Mouse (Mus musculus) layer of hippocampus, adult 9-10 months (tissue): ENCODE measurements around the gene Far1.
A peak's percentile ranks its signal among the peaks of the same experiment; 100 is the strongest.

ENCODE experiments used
- DNase-seq: peaks from one replicate; pipeline ENCODE4 v3.0.0; 2022; ENCODE audit warnings: low spot score

Far1 gene

GRCm38 (mm10) chr7:113572741-113573140 is 59.1 kb downstream of the Far1 start:
- no peak for DNase-seq

GRCm38 (mm10) chr7:113582111-113582510 is 68.5 kb downstream of the Far1 start:
- DNase-seq: no peak

GRCm38 (mm10) chr7:113589211-113589610 is 75.6 kb downstream of the Far1 start:
- DNase-seq: no peak

- no peak for DNase-seq
These were observed 76.7 kb downstream of the Far1 start for GRCm38 (mm10) chr7:113590330-113590729.

DNA sequence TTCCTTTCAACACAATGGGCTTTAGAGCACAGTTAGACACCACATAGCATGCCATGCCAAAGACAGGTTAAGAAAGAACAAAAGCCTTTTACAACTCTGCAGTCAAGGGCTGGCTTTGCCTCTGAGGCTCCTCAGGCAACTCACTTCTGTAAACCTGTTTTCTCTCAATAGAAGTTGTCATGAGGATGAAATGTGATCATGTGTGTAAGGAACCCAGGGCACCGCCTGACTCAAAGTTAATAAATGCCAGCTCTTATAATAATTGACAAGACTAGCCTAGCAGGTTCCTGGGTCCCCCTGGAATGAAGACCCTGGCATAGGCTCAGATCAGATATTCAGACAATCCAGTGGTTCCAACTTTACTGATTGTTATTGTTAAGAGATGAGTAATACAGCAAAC is 77.5 kb downstream of the Far1 start:
- no peak for DNase-seq

- DNase-seq: no peak
These were observed 78.1 kb downstream of the Far1 start for GRCm38 (mm10) chr7:113591557-113592354.

DNA sequence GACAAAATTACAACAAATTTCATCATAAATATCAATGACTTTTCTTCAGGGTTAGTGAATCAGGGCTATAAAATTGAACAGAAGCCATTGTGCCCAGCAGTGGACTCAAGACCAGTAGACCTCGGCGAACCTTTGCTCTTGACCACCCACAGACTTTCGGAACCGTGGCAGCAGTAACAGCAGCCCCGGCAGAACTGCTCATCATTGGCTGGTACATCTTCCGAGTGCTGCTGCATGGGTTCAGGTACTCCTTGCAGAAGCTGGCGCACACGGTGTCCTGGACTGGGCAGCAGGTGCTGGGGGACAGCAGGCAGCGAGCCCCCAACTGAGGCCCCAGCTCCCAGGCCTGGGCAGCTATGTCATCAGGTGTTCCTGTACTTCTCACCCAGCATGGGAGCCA is 79.1 kb downstream of the Far1 start:
- DNase-seq: no peak

DNA sequence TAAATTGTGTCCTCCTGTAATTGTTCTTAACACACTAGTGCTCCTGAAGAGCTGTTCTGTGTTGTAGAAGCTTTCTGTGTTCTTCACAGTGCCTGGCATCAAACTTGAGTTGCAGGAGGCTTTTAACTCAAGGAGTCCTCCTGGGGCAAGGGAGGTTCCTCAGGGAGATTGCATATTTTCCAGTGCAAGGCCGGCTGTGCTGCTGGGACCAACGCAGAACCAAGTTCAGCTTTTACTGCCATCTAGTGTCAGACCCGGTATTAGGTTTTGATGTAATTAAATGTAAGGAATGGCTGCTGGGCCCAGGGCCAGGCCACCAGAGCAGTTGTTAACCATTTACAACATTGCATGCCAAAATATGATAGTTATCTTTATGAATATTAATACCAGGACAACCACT is 80.7 kb downstream of the Far1 start:
- peak; percentile 49 for DNase-seq

DNA sequence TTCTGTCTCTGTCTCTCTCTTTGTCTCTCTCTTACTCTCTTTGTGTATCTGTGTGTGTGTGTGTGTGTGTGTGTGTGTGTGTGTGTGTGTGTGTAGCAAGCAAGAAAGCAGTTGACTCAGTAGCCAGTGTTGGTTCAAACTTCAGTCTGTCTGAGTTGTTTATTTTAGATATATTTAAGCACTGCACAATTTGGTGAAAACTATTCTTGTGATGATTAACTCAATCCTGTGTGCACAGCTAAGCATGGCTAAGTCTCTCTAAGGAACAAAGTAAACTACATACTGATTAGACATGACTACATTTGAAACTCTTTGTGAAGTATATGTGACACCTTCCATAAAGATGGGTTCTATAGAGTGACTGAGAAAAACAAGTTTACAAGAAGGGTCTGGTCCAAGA is 83.6 kb downstream of the Far1 start:
- no peak for DNase-seq

- no peak for DNase-seq
These were observed 88.2 kb downstream of the Far1 start for GRCm38 (mm10) chr7:113601803-113602202.

DNA sequence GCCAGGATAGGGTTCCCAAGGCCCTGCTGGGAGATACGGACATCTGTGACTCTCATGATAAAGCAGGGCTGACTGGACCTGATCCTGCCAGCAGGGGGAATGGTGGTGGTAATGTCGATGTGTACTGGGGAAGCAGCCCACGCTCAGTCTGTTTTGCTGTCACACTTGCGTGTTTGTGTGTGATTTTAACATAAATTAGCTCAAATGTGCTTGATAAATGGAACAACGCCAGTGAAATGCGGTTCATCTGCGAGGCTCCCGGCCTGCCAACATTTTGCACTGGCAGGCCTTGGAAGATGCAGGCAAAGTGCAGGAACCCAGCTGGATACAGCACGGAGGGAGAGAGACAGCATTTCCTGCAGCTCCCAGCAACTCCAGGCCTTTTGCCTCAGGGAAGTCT is 94.3 kb downstream of the Far1 start:
- DNase-seq: peak; percentile 80

DNA sequence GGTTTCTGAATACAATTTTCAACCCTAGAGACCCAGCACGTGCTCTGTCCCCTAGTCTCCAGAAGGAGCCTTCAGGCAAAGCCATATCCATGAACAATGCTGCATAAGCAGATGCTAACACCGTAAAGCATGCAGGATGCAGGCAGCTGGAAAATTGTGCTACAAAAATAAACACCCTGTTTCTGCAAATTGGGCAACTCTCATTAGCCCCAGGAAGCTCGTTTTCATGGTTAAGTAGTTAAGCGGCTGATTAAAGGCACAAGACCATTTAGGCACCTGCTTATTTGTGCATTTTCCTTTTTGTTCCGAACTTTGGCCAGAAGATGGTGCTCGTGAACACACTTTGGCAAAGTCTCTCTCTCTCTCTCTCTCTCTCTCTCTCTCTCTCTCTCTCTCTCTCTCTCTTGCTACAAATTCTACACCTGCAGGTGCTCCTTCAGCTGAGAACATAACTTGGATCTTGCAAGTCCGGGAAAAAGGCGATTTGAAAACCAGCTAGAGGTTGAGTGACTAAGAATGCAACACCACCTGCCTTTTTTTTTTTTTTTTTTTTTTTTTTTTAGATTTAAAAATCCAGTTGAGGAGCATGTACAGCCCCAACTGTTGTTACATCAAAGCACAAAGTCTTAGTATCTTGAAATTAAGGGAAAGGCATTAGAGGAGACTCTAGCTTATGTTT is 95.5 kb downstream of the Far1 start:
- DNase-seq: peak; percentile 66

DNA sequence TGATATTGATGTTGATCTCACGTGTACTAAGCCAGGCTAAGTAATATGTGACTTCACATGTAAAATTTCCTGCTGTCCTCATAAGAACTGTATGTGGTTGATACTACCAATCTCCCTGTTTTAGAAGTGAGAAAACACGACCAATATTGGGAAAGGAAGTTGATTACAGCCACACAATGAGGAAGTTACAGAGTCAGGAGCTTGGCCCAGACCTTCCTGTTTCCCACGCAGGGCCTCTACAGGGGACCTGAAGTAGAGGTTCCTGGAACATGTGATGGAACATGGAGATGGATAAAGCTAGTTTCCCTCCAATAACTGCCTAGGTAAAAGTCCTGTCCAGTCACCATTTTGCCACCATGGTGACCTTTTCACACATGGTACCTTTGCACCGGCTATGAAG is 99.0 kb downstream of the Far1 start:
- DNase-seq: no peak

DNA sequence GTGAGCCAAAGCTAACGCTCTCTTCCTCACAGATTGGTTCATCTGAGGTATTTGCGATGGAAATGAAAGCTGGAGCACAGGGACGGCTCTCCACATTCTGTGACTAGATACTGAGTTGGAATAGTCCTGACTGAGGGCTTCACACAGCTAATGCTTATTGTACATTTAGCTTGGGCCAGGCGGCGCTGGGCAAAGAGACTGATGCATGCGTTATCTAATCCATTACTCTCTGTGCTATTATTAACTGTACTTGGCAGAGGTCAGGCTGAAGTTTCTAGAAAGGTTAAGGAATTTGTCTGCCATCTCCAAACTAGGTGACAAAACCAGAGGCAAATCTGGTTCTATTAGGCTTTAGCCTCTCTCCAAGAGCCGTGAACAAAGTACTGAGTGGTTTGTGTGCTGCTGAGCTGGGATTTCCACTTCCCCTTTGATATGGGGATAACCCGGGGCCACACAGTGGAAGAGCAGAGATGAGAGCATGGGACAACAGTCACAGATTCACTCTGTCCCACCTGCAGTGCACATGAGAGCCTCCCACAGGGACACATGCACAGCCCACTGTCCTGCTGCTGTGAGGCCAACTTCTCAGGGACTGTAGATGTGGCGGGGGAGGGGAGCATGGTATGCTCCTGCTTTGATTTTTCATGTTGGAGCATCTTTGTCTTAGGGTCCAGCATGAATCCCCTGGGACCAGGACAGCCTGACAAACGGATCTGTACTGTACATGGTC is 100.7 kb downstream of the Far1 start:
- DNase-seq: no peak

GRCm38 (mm10) chr7:113619166-113619565 is 105.5 kb downstream of the Far1 start:
- DNase-seq: peak; percentile 16

- peak; percentile 35 for DNase-seq
These were observed 106.1 kb downstream of the Far1 start for GRCm38 (mm10) chr7:113619768-113620167.
